Mouse (Mus musculus) layer of hippocampus, adult 2 months (tissue): ENCODE measurements around the gene Itprip. TPM values are rescaled to one million over a fixed set of nuclear protein-coding genes. Genes with fewer than 3 reads are reported as not detected.

ENCODE experiments used
- DNase-seq, 2 experiments: peaks; one replicate each; pipeline ENCODE4 v3.0.0; 2022; ENCODE audit warnings: low spot score in 2 of 2
- H3K27ac ChIP-seq: fragments of 200-600 bp; 2 replicates; pipeline ENCODE4 v1.8.1; 2022
- H3K4me3 ChIP-seq: fragments of 200-600 bp; 2 replicates; pipeline ENCODE4 v1.8.1; 2022; ENCODE audit warnings: mild to moderate bottlenecking
- CTCF ChIP-seq: fragments of 200-600 bp; conservative IDR thresholded peaks from 2 replicates; pipeline ENCODE4 v1.8.1; 2022; ENCODE audit warnings: antibody characterized with exemption, mild to moderate bottlenecking, moderate library complexity
- long read RNA-seq, 2 experiments: library from polyadenylated mRNA; stranded (forward); transcript quantifications; one replicate each; pipeline ENCODE4 v2.0.0; 2021; ENCODE audit warnings: borderline mapping rate in 2 of 2
- total RNA-seq, 2 experiments: library from RNA; stranded (reverse); gene quantifications; 2 replicates each; pipeline ENCODE4 v1.2.3; 2021

Gene Itprip
- total RNA-seq: 1 to 10 TPM; 1.2 to 1.9 TPM
- long read RNA-seq, experiment 1, partial matches to known transcripts: 0 of 1 reads
- long read RNA-seq, experiment 1, other reads (novel, unspliced or antisense): 1 of 1 reads
- long read RNA-seq, experiment 2: 0 reads

- peak; percentile 69 for TF ChIP-seq CTCF
- peak; percentile 55 to 66 for DNase-seq
- H3K4me3 ChIP-seq: peak within 1 kb of the TSS; percentile 82
- H3K27ac ChIP-seq: peak within 1 kb of the TSS; percentile 61
These were observed at the start of gene Itprip, which contains the start of gene Cfap43 for GRCm38 (mm10) chr19:47919126-47919965. TSS of gene Itprip (minus strand) at chr19:47919299. TSS of gene Cfap43 (minus strand) at chr19:47919287.

- no peak for DNase-seq
- Histone ChIP-seq H3K4me3 (no peak overlapping the region), H3K27ac (no peak overlapping the region)
- no peak for TF ChIP-seq CTCF
These were observed 39.1 kb upstream of the Itprip start for GRCm38 (mm10) chr19:47958181-47958580.

- H3K27ac ChIP-seq: no peak overlapping the region
- DNase-seq: no peak
- no peak overlapping the region for H3K4me3 ChIP-seq
- no peak for TF ChIP-seq CTCF
These were observed 34.1 kb upstream of the Itprip start for GRCm38 (mm10) chr19:47953169-47953568.

- TF ChIP-seq CTCF: no peak
- Histone ChIP-seq H3K27ac (no peak overlapping the region), H3K4me3 (no peak overlapping the region)
- DNase-seq: no peak
These were observed 31.8 kb upstream of the Itprip start for GRCm38 (mm10) chr19:47950946-47951345.

- no peak for DNase-seq
- Histone ChIP-seq H3K4me3 (no peak overlapping the region), H3K27ac (no peak overlapping the region)
- TF ChIP-seq CTCF: no peak
These were observed 27.8 kb upstream of the Itprip start for GRCm38 (mm10) chr19:47946821-47947465.

GRCm38 (mm10) chr19:47939361-47939760 is 20.3 kb upstream of the Itprip start:
- peak in 1 of 2 experiments; percentile 49 for DNase-seq
- H3K4me3 ChIP-seq: no peak overlapping the region
- H3K27ac ChIP-seq: no peak overlapping the region
- no peak for TF ChIP-seq CTCF

- Histone ChIP-seq H3K27ac (no peak within 1 kb of the TSS), H3K4me3 (peak within 1 kb of the TSS; percentile 54)
- TF ChIP-seq CTCF: peak; percentile 44
- peak in 1 of 2 experiments; percentile 36 for DNase-seq
These were observed 18.6 kb upstream of the Itprip start, which contains the start of gene Cfap58 for GRCm38 (mm10) chr19:47937443-47938406. TSS of gene Cfap58 (plus strand) at chr19:47937675.

GRCm38 (mm10) chr19:47936938-47937337 is 17.8 kb upstream of the Itprip start:
- no peak for TF ChIP-seq CTCF
- peak overlapping the region; percentile 54; the same call in 1 of the 2 replicates for H3K4me3 ChIP-seq
- H3K27ac ChIP-seq: no peak overlapping the region
- no peak for DNase-seq

GRCm38 (mm10) chr19:47936490-47936889 is 17.4 kb upstream of the Itprip start:
- H3K27ac ChIP-seq: no peak overlapping the region
- no peak overlapping the region for H3K4me3 ChIP-seq
- no peak for DNase-seq
- no peak for TF ChIP-seq CTCF

- DNase-seq: no peak
- H3K27ac ChIP-seq: no peak overlapping the region
- H3K4me3 ChIP-seq: no peak overlapping the region
- TF ChIP-seq CTCF: no peak
These were observed 16.4 kb upstream of the Itprip start for GRCm38 (mm10) chr19:47935530-47935929.

GRCm38 (mm10) chr19:47934636-47935238 is 15.6 kb upstream of the Itprip start:
- DNase-seq: no peak
- TF ChIP-seq CTCF: no peak
- no peak overlapping the region for H3K4me3 ChIP-seq
- no peak overlapping the region for H3K27ac ChIP-seq

GRCm38 (mm10) chr19:47934146-47934545 is 15.0 kb upstream of the Itprip start:
- Histone ChIP-seq H3K27ac (no peak overlapping the region), H3K4me3 (no peak overlapping the region)
- TF ChIP-seq CTCF: no peak
- DNase-seq: no peak
